Mouse (Mus musculus): ENCODE results near the gene Pik3cb. TPM values are rescaled to one million over a fixed set of nuclear protein-coding genes. Genes with fewer than 3 reads are reported as not detected.

Gene Pik3cb
- total and polyA plus RNA-seq, 3 experiments = 2.2 to 7.6 TPM; not detected in 1

- Histone ChIP-seq H3K4me3 (ENCODE audit: control insufficient read depth in 1 of 2, insufficient read depth in 1 of 2, low read depth in 2 of 2, low read length in 2 of 2) (no peak overlapping the region), H3K79me2 (ENCODE audit: control insufficient read depth, insufficient read depth, low read length, poor library complexity) (no peaks in the 10 kb centered on the region), H3K9ac (ENCODE audit: control insufficient read depth, low read depth, low read length, poor library complexity, severe bottlenecking) (no peak overlapping the region), H3K9me3 (replicated peaks; ENCODE audit: insufficient read depth, low read length) (no peaks in the 10 kb centered on the region), H3K27me3 (ENCODE audit: control insufficient read depth in 1 of 2, insufficient read depth in 2 of 2, low read length in 2 of 2) (peaks cover 0 to 5% of the 10 kb centered on the region in 2 experiments), H3K4me1 (ENCODE audit: control insufficient read depth in 1 of 2, insufficient read depth in 2 of 2, low read length in 2 of 2) (no peaks in the 10 kb centered on the region), H3K27ac (ENCODE audit: control insufficient read depth, low read depth, low read length) (no peak overlapping the region), H3K36me3 (ENCODE audit: control insufficient read depth in 1 of 2, insufficient read depth in 2 of 2, low read length in 2 of 2) (no peaks in the 10 kb centered on the region)
- TF ChIP-seq TCF12 (IDR thresholded peaks at IDR 0.05; ENCODE audit: low read depth, low read length) = no peak
- TF ChIP-seq CHD2 (IDR thresholded peaks at IDR 0.05; ENCODE audit: low read length) = no peak
- TF ChIP-seq TBP (IDR thresholded peaks at IDR 0.05; ENCODE audit: low read depth, low read length) = no peak
- no peak for TF ChIP-seq USF1 (IDR thresholded peaks at IDR 0.05; ENCODE audit: low read depth, low read length)
- no peak for TF ChIP-seq MAZ (IDR thresholded peaks at IDR 0.05; ENCODE audit: low read depth, low read length)
- no peak for TF ChIP-seq CHD1 (IDR thresholded peaks at IDR 0.05; ENCODE audit: low read depth, low read length)
- no peak for TF ChIP-seq GATA1 (IDR thresholded peaks at IDR 0.05; ENCODE audit: low read depth, low read length)
- TF ChIP-seq GABPA (IDR thresholded peaks at IDR 0.05; ENCODE audit: low read depth, low read length) = no peak
- no peak for TF ChIP-seq JUND (IDR thresholded peaks at IDR 0.05; ENCODE audit: low read depth, low read length)
- TF ChIP-seq ETS1 (IDR thresholded peaks at IDR 0.05; ENCODE audit: low read depth, low read length) = no peak
- TF ChIP-seq ZNF384 (IDR thresholded peaks at IDR 0.05; ENCODE audit: low read depth, low read length) = no peak
- TF ChIP-seq RAD21 (IDR thresholded peaks at IDR 0.05; ENCODE audit: low read depth, low read length) = no peak
- TF ChIP-seq EP300 (IDR thresholded peaks at IDR 0.05; ENCODE audit: low read depth in 1 of 2, low read length in 2 of 2) = no peak
- no peak for DNase-seq (ENCODE audit: low read depth, low spot score)
These were observed 32.4 kb upstream of the Pik3cb start for GRCm38 (mm10) chr9:99172811-99173210.

GRCm38 (mm10) chr9:99171186-99171585, 30.8 kb upstream of the Pik3cb start:
- no peak for TF ChIP-seq ETS1 (IDR thresholded peaks at IDR 0.05; ENCODE audit: low read depth, low read length)
- no peak for TF ChIP-seq USF1 (IDR thresholded peaks at IDR 0.05; ENCODE audit: low read depth, low read length)
- no peak for TF ChIP-seq TAL1 (IDR thresholded peaks at IDR 0.05; ENCODE audit: low read length)
- TF ChIP-seq MAFK (IDR thresholded peaks at IDR 0.05; ENCODE audit: borderline replicate concordance, low read depth, low read length) = no peak
- TF ChIP-seq SIN3A (IDR thresholded peaks at IDR 0.05; ENCODE audit: low read length) = no peak
- TF ChIP-seq POLR2AphosphoS5 (IDR thresholded peaks at IDR 0.05; ENCODE audit: borderline replicate concordance, low read depth, low read length) = no peak
- TF ChIP-seq TCF12 (IDR thresholded peaks at IDR 0.05; ENCODE audit: low read depth, low read length) = no peak
- no peak for TF ChIP-seq MXI1 (IDR thresholded peaks at IDR 0.05; ENCODE audit: low read depth, low read length)
- TF ChIP-seq SMC3 (IDR thresholded peaks at IDR 0.05; ENCODE audit: low read depth, low read length) = no peak
- no peak for TF ChIP-seq ZNF384 (IDR thresholded peaks at IDR 0.05; ENCODE audit: low read depth, low read length)
- TF ChIP-seq MYB (IDR thresholded peaks at IDR 0.05; ENCODE audit: low read depth, low read length) = no peak
- TF ChIP-seq ELF1 (IDR thresholded peaks at IDR 0.05; ENCODE audit: low read depth, low read length) = no peak
- H3K27me3 ChIP-seq (ENCODE audit: control insufficient read depth in 1 of 2, insufficient read depth in 2 of 2, low read length in 2 of 2) = peaks cover 0 to 5% of the 10 kb centered on the region in 2 experiments
- H3K27ac ChIP-seq (ENCODE audit: control insufficient read depth, low read depth, low read length) = no peak overlapping the region
- H3K79me2 ChIP-seq (ENCODE audit: control insufficient read depth, insufficient read depth, low read length, poor library complexity) = no peaks in the 10 kb centered on the region
- H3K4me3 ChIP-seq (ENCODE audit: control insufficient read depth in 1 of 2, insufficient read depth in 1 of 2, low read depth in 2 of 2, low read length in 2 of 2) = no peak overlapping the region
- H3K4me1 ChIP-seq (ENCODE audit: control insufficient read depth in 1 of 2, insufficient read depth in 2 of 2, low read length in 2 of 2) = no peaks in the 10 kb centered on the region
- no peaks in the 10 kb centered on the region for H3K9me3 ChIP-seq (replicated peaks; ENCODE audit: insufficient read depth, low read length)
- H3K9ac ChIP-seq (ENCODE audit: control insufficient read depth, low read depth, low read length, poor library complexity, severe bottlenecking) = no peak overlapping the region
- DNase-seq (ENCODE audit: low read depth, low spot score) = no peak
- H3K36me3 ChIP-seq (ENCODE audit: control insufficient read depth in 1 of 2, insufficient read depth in 2 of 2, low read length in 2 of 2) = no peaks in the 10 kb centered on the region

Measured in MEL (cell line).